ENCODE assay signal across 7 mouse cellular contexts in genomic region chr4:141301591-141302427, GRCm38 (mm10). TPM values are rescaled to one million over a fixed set of nuclear protein-coding genes. Genes with fewer than 3 reads are reported as not detected.
A peak's percentile ranks its signal among the peaks of the same experiment; 100 is the strongest.
DNase-seq lines count a peak whose midpoint lies in the region; ATAC-seq and TF ChIP-seq lines count a peak whose summit lies in the region.

No protein-coding gene starts in this region.

- TF ChIP-seq POLR2A in testis, adult 2 months (IDR thresholded peaks at IDR 0.05; ENCODE audit: control insufficient read depth, low read depth, low read length), result no peak

- no peaks in the 10 kb centered on the region for H3K36me3 ChIP-seq in testis, adult 2 months (ENCODE audit: control insufficient read depth, insufficient read depth, low read length)
- no peaks in the 10 kb centered on the region for H3K36me3 ChIP-seq in forebrain, embryonic 12.5 days (replicated peaks)
- no peaks in the 10 kb centered on the region for H3K36me3 ChIP-seq in limb, embryonic 13.5 days
- H3K36me3 ChIP-seq in midbrain, postnatal 0 days (ENCODE audit: insufficient read depth, low read length), result no peaks in the 10 kb centered on the region

- no peak for TF ChIP-seq CTCF in testis, adult 2 months (IDR thresholded peaks at IDR 0.05; ENCODE audit: control insufficient read depth, insufficient read depth, insufficient replicate concordance, low read depth, low read length)
- TF ChIP-seq CTCF in midbrain, postnatal 0 days (IDR thresholded peaks at IDR 0.05), result no peak

- H3K4me3 ChIP-seq in testis, adult 2 months (ENCODE audit: control insufficient read depth, low read depth, low read length), result peak overlapping the region; percentile 81
- peak overlapping the region; percentile 63 for H3K4me3 ChIP-seq in forebrain, embryonic 12.5 days (replicated peaks)
- peak overlapping the region; percentile 68 for H3K4me3 ChIP-seq in limb, embryonic 13.5 days
- H3K4me3 ChIP-seq in midbrain, postnatal 0 days (ENCODE audit: low read depth, low read length), result peak overlapping the region; percentile 62

- H3K4me1 ChIP-seq in testis, adult 2 months (ENCODE audit: control insufficient read depth, insufficient read depth, low read length), result peaks cover 14% of the 10 kb centered on the region
- H3K4me1 ChIP-seq in forebrain, embryonic 12.5 days, result peaks cover 42% of the 10 kb centered on the region
- H3K4me1 ChIP-seq in limb, embryonic 13.5 days, result peaks cover 61% of the 10 kb centered on the region
- peaks cover 8% of the 10 kb centered on the region; the same call in 1 of the 2 replicates for H3K4me1 ChIP-seq in midbrain, postnatal 0 days (ENCODE audit: insufficient read depth, low read length)

- 0 out of 2 replicates have a peak, but pooled peaks have one; percentile 12 for ATAC-seq in forebrain, embryonic 12.5 days (ENCODE audit: low FRiP score)
- no peak for ATAC-seq in limb, embryonic 13.5 days (ENCODE audit: low FRiP score, low read depth)
- no peak for ATAC-seq in midbrain, postnatal 0 days (ENCODE audit: low FRiP score)

- peak overlapping the region; percentile 98 for H3K4me2 ChIP-seq in forebrain, embryonic 12.5 days
- peak overlapping the region; percentile 96 for H3K4me2 ChIP-seq in limb, embryonic 13.5 days (replicated peaks)
- H3K4me2 ChIP-seq in midbrain, postnatal 0 days (ENCODE audit: low read depth, low read length, poor library complexity, severe bottlenecking), result peak overlapping the region; percentile 99

- no peaks in the 10 kb centered on the region for H3K9me3 ChIP-seq in forebrain, embryonic 12.5 days
- H3K9me3 ChIP-seq in limb, embryonic 13.5 days, result no peaks in the 10 kb centered on the region
- no peaks in the 10 kb centered on the region for H3K9me3 ChIP-seq in midbrain, postnatal 0 days (ENCODE audit: low read length)

- peak overlapping the region; percentile 61 for H3K9ac ChIP-seq in forebrain, embryonic 12.5 days
- peak overlapping the region; percentile 78 for H3K9ac ChIP-seq in limb, embryonic 13.5 days
- H3K9ac ChIP-seq in midbrain, postnatal 0 days (replicated peaks; ENCODE audit: low read length, poor library complexity, severe bottlenecking), result peak overlapping the region; percentile 54

- no peak for DNase-seq in testis, postnatal 14 days (ENCODE audit: low spot score)
- no peak for DNase-seq in midbrain, postnatal 0 days (ENCODE audit: low spot score)
- no peak for DNase-seq in layer of hippocampus, adult 9-11 months
- no peak for DNase-seq in cerebellum, adult 9-10 months

- under 1% methylated on average over 51 of the region's 51 CpGs for WGBS in forebrain, embryonic 12.5 days
- under 1% methylated on average over 51 of the region's 51 CpGs for WGBS in limb, embryonic 13.5 days
- WGBS in midbrain, postnatal 0 days, result 1% methylated on average over 42 of the region's 51 CpGs

- no peak overlapping the region for H3K27ac ChIP-seq in testis, adult 2 months (ENCODE audit: control insufficient read depth, insufficient read depth, low read depth, low read length)
- no peak overlapping the region for H3K27ac ChIP-seq in forebrain, embryonic 12.5 days
- H3K27ac ChIP-seq in limb, embryonic 13.5 days, result no peak overlapping the region
- no peak overlapping the region for H3K27ac ChIP-seq in midbrain, postnatal 0 days (ENCODE audit: low read depth, low read length)

- no peaks in the 10 kb centered on the region for H3K27me3 ChIP-seq in testis, adult 2 months (ENCODE audit: control insufficient read depth, insufficient read depth, low read length)
- H3K27me3 ChIP-seq in forebrain, embryonic 12.5 days, result peaks cover 75% of the 10 kb centered on the region
- peaks cover 53% of the 10 kb centered on the region for H3K27me3 ChIP-seq in limb, embryonic 13.5 days
- peaks cover 28% of the 10 kb centered on the region for H3K27me3 ChIP-seq in midbrain, postnatal 0 days (ENCODE audit: insufficient read depth, low read length)

RNA-seq across cellular contexts. Expression of gene Epha2, which starts 0.8 kb away (rescaled TPM):
- 0.75 and 0.83 TPM in 2 replicates for polyA plus RNA-seq in testis, adult 2 months (2012; rRNA removed)
- 1.9 and 2.0 TPM in 2 replicates for polyA plus RNA-seq in forebrain, embryonic 12.5 days (2016; fragmentation: Nextera tagmentation; extraction: Ambion mirVana)
- 2.6 and 3.9 TPM in 2 replicates for polyA plus RNA-seq in limb, embryonic 13.5 days (2015; fragmentation: Nextera tagmentation; extraction: Ambion mirVana)
- 3.1 and 3.2 TPM in 2 replicates for total RNA-seq in midbrain, postnatal 0 days (2014; rRNA removed)
- 0.27 and 0.30 TPM in 2 replicates for polyA plus RNA-seq in midbrain, postnatal 0 days (2015; fragmentation: Nextera tagmentation; extraction: Ambion mirVana)
